ENCODE assay signal across 8 mouse cellular contexts in the genomic region with DNA sequence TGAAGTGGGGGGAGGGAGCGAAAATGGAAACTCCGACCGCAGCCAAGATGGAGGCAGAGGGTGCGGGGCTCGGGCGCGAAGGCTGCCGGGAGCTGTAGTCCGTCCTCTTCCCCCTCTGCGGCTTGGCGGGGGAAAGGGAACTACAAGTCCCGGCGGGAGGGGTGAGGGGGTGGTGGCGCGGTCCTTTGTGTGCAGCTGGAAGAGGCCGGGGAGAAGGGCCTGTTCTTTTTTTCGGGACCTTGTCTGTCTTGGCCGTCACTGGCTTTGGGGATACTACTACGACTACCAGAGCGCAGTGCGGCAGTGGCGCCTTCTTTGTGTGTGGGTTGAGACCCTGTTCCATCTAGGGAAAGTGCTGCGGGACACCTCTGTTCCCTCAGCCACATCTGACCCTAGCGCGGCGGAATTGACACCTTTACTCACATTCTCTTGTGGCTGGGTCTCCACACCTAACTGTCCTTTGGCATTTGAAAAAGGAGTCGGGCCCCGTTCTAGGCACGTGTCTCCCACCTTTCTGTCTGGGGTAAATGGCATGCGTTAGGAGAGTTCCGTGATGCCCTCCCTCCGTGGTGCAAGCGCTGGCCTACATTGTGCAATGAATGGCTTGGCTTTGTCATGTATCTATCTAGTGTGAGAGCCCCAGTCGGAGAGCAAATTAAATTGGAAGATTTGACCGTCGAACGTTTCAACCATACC. TPM values are rescaled to one million over a fixed set of nuclear protein-coding genes. Genes with fewer than 3 reads are reported as not detected.
DNase-seq lines count a peak whose midpoint lies in the region; ATAC-seq and TF ChIP-seq lines count a peak whose summit lies in the region.

No protein-coding gene starts in this region.

- H3K9ac ChIP-seq in forebrain, embryonic 15.5 days (replicated peaks): peak overlapping the region; percentile 99
- H3K9ac ChIP-seq in liver, postnatal 0 days (replicated peaks): peak overlapping the region; percentile 100
- peak overlapping the region; percentile 99 for H3K9ac ChIP-seq in neural tube, embryonic 14.5 days (replicated peaks; ENCODE audit: low read depth, low read length)

- H3K4me3 ChIP-seq in G1E (ENCODE audit: low read depth, low read length): peak overlapping the region; percentile 89
- H3K4me3 ChIP-seq in forebrain, embryonic 15.5 days: peak overlapping the region; percentile 100
- H3K4me3 ChIP-seq in liver, postnatal 0 days (ENCODE audit: low read depth, low read length): peak overlapping the region; percentile 99
- H3K4me3 ChIP-seq in neural tube, embryonic 14.5 days (ENCODE audit: low read depth, low read length): peak overlapping the region; percentile 89

- H3K27ac ChIP-seq in forebrain, embryonic 15.5 days (replicated peaks): peak overlapping the region; percentile 99
- peak overlapping the region; percentile 99 for H3K27ac ChIP-seq in liver, postnatal 0 days (ENCODE audit: low read depth)
- peak overlapping the region; percentile 99 for H3K27ac ChIP-seq in neural tube, embryonic 14.5 days (ENCODE audit: low read depth, low read length)

- peaks cover 34% of the 10 kb centered on the region for H3K4me1 ChIP-seq in G1E (ENCODE audit: insufficient read depth, low read depth, low read length)
- H3K4me1 ChIP-seq in forebrain, embryonic 15.5 days: peaks cover 22% of the 10 kb centered on the region
- peaks cover 29% of the 10 kb centered on the region for H3K4me1 ChIP-seq in liver, postnatal 0 days (ENCODE audit: insufficient read depth)
- peaks cover 7% of the 10 kb centered on the region; the same call in 1 of the 2 replicates for H3K4me1 ChIP-seq in neural tube, embryonic 14.5 days (ENCODE audit: control insufficient read depth, insufficient read depth, low read length)

- intact Hi-C loops in heart, postnatal 14 days (cut with DNase I): loop anchor here (5.0 to 10.0 kb wide), 2 partner anchors 36 to 1764 kb away; partner anchors contain the start of genes Fam19a3, Nras, Ppm1j and Rhoc

- no peaks in the 10 kb centered on the region for H3K9me3 ChIP-seq in G1E (replicated peaks)
- H3K9me3 ChIP-seq in forebrain, embryonic 15.5 days: no peaks in the 10 kb centered on the region
- H3K9me3 ChIP-seq in liver, postnatal 0 days (ENCODE audit: low read length): no peaks in the 10 kb centered on the region
- no peaks in the 10 kb centered on the region for H3K9me3 ChIP-seq in neural tube, embryonic 14.5 days (ENCODE audit: control insufficient read depth, low read length)

- no peak for TF ChIP-seq EP300 in liver, postnatal 0 days (IDR thresholded peaks at IDR 0.05; ENCODE audit: low read depth)

- no peaks in the 10 kb centered on the region for H3K27me3 ChIP-seq in G1E (ENCODE audit: insufficient read depth, low read length)
- no peaks in the 10 kb centered on the region for H3K27me3 ChIP-seq in forebrain, embryonic 15.5 days
- no peaks in the 10 kb centered on the region for H3K27me3 ChIP-seq in liver, postnatal 0 days (ENCODE audit: insufficient read depth, low read length)
- H3K27me3 ChIP-seq in neural tube, embryonic 14.5 days (ENCODE audit: control insufficient read depth, insufficient read depth, low read length): 0 out of 2 replicates have a peak, but pooled peaks cover 2% of the 10 kb centered on the region

- under 1% methylated on average over 35 of the region's 37 CpGs for WGBS in forebrain, embryonic 15.5 days
- WGBS in liver, postnatal 0 days (ENCODE audit: insufficient replicate concordance): under 1% methylated on average over 29 of the region's 37 CpGs
- WGBS in neural tube, embryonic 14.5 days: 0% methylated on average over 36 of the region's 37 CpGs

- peak; percentile 74 for DNase-seq in G1E (ENCODE audit: low spot score)
- DNase-seq in cerebellum, adult 11-12 months: peak; percentile 87
- DNase-seq in heart, postnatal 14 days: peak; percentile 88 to 90
- peak; percentile 91 for DNase-seq in layer of hippocampus, adult 11-12 months (ENCODE audit: low spot score)
- DNase-seq in liver, postnatal 0 days: peak; percentile 93
- peak; percentile 92 for DNase-seq in testis, postnatal 10 days (ENCODE audit: low spot score)

- H3K4me2 ChIP-seq in forebrain, embryonic 15.5 days (replicated peaks): peak overlapping the region; percentile 60
- peak overlapping the region; percentile 81 for H3K4me2 ChIP-seq in liver, postnatal 0 days (ENCODE audit: low read depth, low read length)
- peak overlapping the region; percentile 64 for H3K4me2 ChIP-seq in neural tube, embryonic 14.5 days (ENCODE audit: low read depth, low read length)

- no peak for TF ChIP-seq CTCF in G1E (IDR thresholded peaks at IDR 0.05; ENCODE audit: low read depth, low read length)
- TF ChIP-seq CTCF in liver, postnatal 0 days (IDR thresholded peaks at IDR 0.05; ENCODE audit: low read depth): no peak

- ATAC-seq in G1E (ENCODE audit: extremely low read depth, insufficient number of reproducible peaks, low FRiP score, poor library complexity, severe bottlenecking): peak; percentile 62
- ATAC-seq in forebrain, embryonic 15.5 days (replicated peaks): peak; percentile 96
- ATAC-seq in liver, postnatal 0 days: peak; percentile 89
- ATAC-seq in neural tube, embryonic 14.5 days (ENCODE audit: low read depth): peak; percentile 95

- peaks cover 16% of the 10 kb centered on the region for H3K36me3 ChIP-seq in G1E (replicated peaks)
- no peaks in the 10 kb centered on the region for H3K36me3 ChIP-seq in forebrain, embryonic 15.5 days
- no peaks in the 10 kb centered on the region for H3K36me3 ChIP-seq in liver, postnatal 0 days (replicated peaks; ENCODE audit: insufficient read depth, low read length)
- H3K36me3 ChIP-seq in neural tube, embryonic 14.5 days (ENCODE audit: control insufficient read depth, insufficient read depth, low read length): no peaks in the 10 kb centered on the region

RNA-seq across cellular contexts. Expression of gene Csde1, which starts 0.9 kb away (rescaled TPM):
- total RNA-seq in G1E (2014; fragmentation: Nextera tagmentation): 459 and 468 TPM in 2 replicates
- total RNA-seq in G1E (2017): 384 and 537 TPM in 2 replicates
- polyA plus RNA-seq in G1E (2012): 8.5 and 12.6 TPM in 2 replicates
- polyA plus RNA-seq in forebrain, embryonic 15.5 days (2015; fragmentation: Nextera tagmentation; extraction: Ambion mirVana): 455 and 463 TPM in 2 replicates
- total RNA-seq in heart, postnatal 14 days (2021): 100 to 1,000 TPM; 413 to 418 TPM
- polyA plus RNA-seq in liver, postnatal 0 days (2015; fragmentation: Nextera tagmentation; extraction: Ambion mirVana): 75.0 and 85.1 TPM in 2 replicates
- 454 and 498 TPM in 2 replicates for polyA plus RNA-seq in neural tube, embryonic 14.5 days (2014; fragmentation: Nextera tagmentation; extraction: Ambion mirVana)

RNA-seq across cellular contexts. Expression of gene Sike1, which starts 25.6 kb away (rescaled TPM):
- total RNA-seq in G1E (2014; fragmentation: Nextera tagmentation): 32.0 and 43.6 TPM in 2 replicates
- 36.4 and 39.8 TPM in 2 replicates for total RNA-seq in G1E (2017)
- 2.7 and 3.8 TPM in 2 replicates for polyA plus RNA-seq in G1E (2012)
- polyA plus RNA-seq in forebrain, embryonic 15.5 days (2015; fragmentation: Nextera tagmentation; extraction: Ambion mirVana): 54.9 and 55.8 TPM in 2 replicates
- total RNA-seq in heart, postnatal 14 days (2021): 10 to 100 TPM; 87.8 to 90.9 TPM
- 15.8 and 18.4 TPM in 2 replicates for polyA plus RNA-seq in liver, postnatal 0 days (2015; fragmentation: Nextera tagmentation; extraction: Ambion mirVana)
- polyA plus RNA-seq in neural tube, embryonic 14.5 days (2014; fragmentation: Nextera tagmentation; extraction: Ambion mirVana): 68.8 and 72.7 TPM in 2 replicates

RNA-seq across cellular contexts. Expression of gene Nras, which starts 37.0 kb away (rescaled TPM):
- 109 and 132 TPM in 2 replicates for total RNA-seq in G1E (2014; fragmentation: Nextera tagmentation)
- 131 and 146 TPM in 2 replicates for total RNA-seq in G1E (2017)
- 5.9 and 6.3 TPM in 2 replicates for polyA plus RNA-seq in G1E (2012)
- polyA plus RNA-seq in forebrain, embryonic 15.5 days (2015; fragmentation: Nextera tagmentation; extraction: Ambion mirVana): 120 and 122 TPM in 2 replicates
- 10 to 100 TPM; 67.0 to 87.2 TPM for total RNA-seq in heart, postnatal 14 days (2021)
- polyA plus RNA-seq in liver, postnatal 0 days (2015; fragmentation: Nextera tagmentation; extraction: Ambion mirVana): 16.2 and 19.4 TPM in 2 replicates
- 79.8 and 89.8 TPM in 2 replicates for polyA plus RNA-seq in neural tube, embryonic 14.5 days (2014; fragmentation: Nextera tagmentation; extraction: Ambion mirVana)

RNA-seq across cellular contexts. Expression of gene Ampd1, which starts 52.7 kb away (rescaled TPM):
- total RNA-seq in G1E (2014; fragmentation: Nextera tagmentation) (not detected in 2 replicates), G1E (2017) (0.23 and 0.49 TPM in 2 replicates)
- polyA plus RNA-seq in G1E (2012): not detected in 2 replicates
- polyA plus RNA-seq in forebrain, embryonic 15.5 days (2015; fragmentation: Nextera tagmentation; extraction: Ambion mirVana): 0.09 TPM in 1 of 2 replicates, not detected in the other
- not detected for total RNA-seq in heart, postnatal 14 days (2021)
- 0.37 TPM in 1 of 2 replicates, not detected in the other for polyA plus RNA-seq in liver, postnatal 0 days (2015; fragmentation: Nextera tagmentation; extraction: Ambion mirVana)
- 0.20 TPM in 1 of 2 replicates, not detected in the other for polyA plus RNA-seq in neural tube, embryonic 14.5 days (2014; fragmentation: Nextera tagmentation; extraction: Ambion mirVana)

RNA-seq across cellular contexts. Expression of gene Nr1h5, which starts 57.2 kb away (rescaled TPM):
- total RNA-seq in G1E (2014; fragmentation: Nextera tagmentation) (not detected in 2 replicates), G1E (2017) (not detected in 2 replicates)
- polyA plus RNA-seq in G1E (2012): not detected in 2 replicates
- 0.13 TPM in 2 replicates for polyA plus RNA-seq in forebrain, embryonic 15.5 days (2015; fragmentation: Nextera tagmentation; extraction: Ambion mirVana)
- under 1 TPM in 1 of 2 experiments, not detected in 1; 0.15 TPM for total RNA-seq in heart, postnatal 14 days (2021)
- polyA plus RNA-seq in liver, postnatal 0 days (2015; fragmentation: Nextera tagmentation; extraction: Ambion mirVana): 2.1 and 2.2 TPM in 2 replicates
- polyA plus RNA-seq in neural tube, embryonic 14.5 days (2014; fragmentation: Nextera tagmentation; extraction: Ambion mirVana): 0.13 TPM in 1 of 2 replicates, not detected in the other

Comparison
In these comparisons a context has a peak if more than half of its experiments do, and no peak if none do; other contexts are left out.
1. Peak in every context shown above with its lines: DNase-seq, ATAC-seq, H3K4me3 ChIP-seq and H3K27ac ChIP-seq.